Mouse (Mus musculus): ENCODE measurements around the gene Tex19.2.

- TF ChIP-seq CTCF (IDR thresholded peaks at IDR 0.05; ENCODE audit: borderline replicate concordance, insufficient read depth, low read depth, low read length) = no peak
- TF ChIP-seq POLR2A (IDR thresholded peaks at IDR 0.05; ENCODE audit: borderline replicate concordance, insufficient read depth, low read length) = no peak
Observed at GRCm38 (mm10) chr11:121160636-121161346, 42.3 kb upstream of the Tex19.2 start.
